30 mouse cellular contexts compared by ENCODE assay signal in genomic region chr6:5019969-5020368, GRCm38 (mm10).
DNase-seq lines count a peak whose midpoint lies in the region; ATAC-seq and TF ChIP-seq lines count a peak whose summit lies in the region.
"Had no signal": no experiment of that assay in that cellular context is flagged by ENCODE, and none has a peak within 500 bp of the region (broad histone marks: within the 10 kb centered on the region; RNA-seq: fewer than 3 reads in every experiment).

No protein-coding gene starts in this region.

- no peak overlapping the region for H3K4me2 ChIP-seq in liver, embryonic 16.5 days (ENCODE audit: low read depth, low read length)
- no peak overlapping the region for H3K4me2 ChIP-seq in liver, embryonic 11.5 days
- no peak overlapping the region for H3K4me2 ChIP-seq in forebrain, embryonic 12.5 days
- H3K4me2 ChIP-seq: embryonic facial prominence, embryonic 13.5 days; heart, embryonic 15.5 days; hindbrain, embryonic 13.5 days; limb, embryonic 13.5 days had no signal

- in situ Hi-C loops in ES-E14 (cut with MboI; ENCODE audit: low sequenced_read_pairs in 2 of 2, unreplicated experiment in 2 of 2), result no loop called here

- TF ChIP-seq CTCF in E14TG2a.4 (conservative IDR thresholded peaks at IDR 0.05; ENCODE audit: low read length), result no peak

- H3K27me3 ChIP-seq in liver, embryonic 16.5 days (ENCODE audit: control insufficient read depth, insufficient read depth, low read depth, low read length), result no peaks in the 10 kb centered on the region
- no peaks in the 10 kb centered on the region for H3K27me3 ChIP-seq in liver, embryonic 11.5 days (replicated peaks; ENCODE audit: control insufficient read depth, insufficient read depth, low read length)
- no peaks in the 10 kb centered on the region for H3K27me3 ChIP-seq in E14TG2a.4 (ENCODE audit: insufficient read depth, low read length)
- H3K27me3 ChIP-seq in limb, embryonic 10.5 days (ENCODE audit: low read depth, poor library complexity, severe bottlenecking), result no peaks in the 10 kb centered on the region
- H3K27me3 ChIP-seq in forebrain, embryonic 12.5 days, result no peaks in the 10 kb centered on the region
- H3K27me3 ChIP-seq: embryonic facial prominence, embryonic 13.5 days; heart, embryonic 15.5 days; hindbrain, embryonic 13.5 days; limb, embryonic 13.5 days had no signal

- H3K9ac ChIP-seq in liver, embryonic 16.5 days (ENCODE audit: low read depth, low read length), result no peak overlapping the region
- H3K9ac ChIP-seq in liver, embryonic 11.5 days (ENCODE audit: low read depth, low read length), result no peak overlapping the region
- H3K9ac ChIP-seq in ES-E14 (ENCODE audit: insufficient read depth, low read depth, low read length, poor library complexity, severe bottlenecking), result peak overlapping the region; percentile 37; the same call in 1 of the 2 replicates
- no peak overlapping the region for H3K9ac ChIP-seq in forebrain, embryonic 12.5 days
- H3K9ac ChIP-seq: embryonic facial prominence, embryonic 13.5 days; forebrain, postnatal 0 days; heart, embryonic 15.5 days; hindbrain, embryonic 13.5 days; limb, embryonic 13.5 days; liver, embryonic 14.5 days had no signal

- H3K27ac ChIP-seq in liver, embryonic 16.5 days (ENCODE audit: low read length), result no peak overlapping the region
- H3K27ac ChIP-seq in liver, embryonic 11.5 days (ENCODE audit: low read depth, low read length), result no peak overlapping the region
- peak overlapping the region; percentile 96 for H3K27ac ChIP-seq in ES-E14 (ENCODE audit: insufficient read depth, low read depth, low read length, poor library complexity, severe bottlenecking)
- 0 out of 2 replicates have a peak overlapping the region, but pooled peaks have one; percentile 7 for H3K27ac ChIP-seq in limb, embryonic 10.5 days
- no peak overlapping the region for H3K27ac ChIP-seq in forebrain, embryonic 12.5 days
- H3K27ac ChIP-seq: embryonic facial prominence, embryonic 13.5 days; heart, embryonic 10.5 days; heart, embryonic 15.5 days; hindbrain, embryonic 13.5 days; kidney, postnatal 0 days; limb, embryonic 13.5 days; liver, embryonic 14.5 days; stomach, postnatal 0 days had no signal

- ATAC-seq in liver, embryonic 16.5 days (ENCODE audit: low read depth), result peak; percentile 50; the same call in 1 of the 2 replicates
- no peak for ATAC-seq in liver, embryonic 11.5 days (replicated peaks; ENCODE audit: low FRiP score)
- ATAC-seq in forebrain, embryonic 12.5 days (ENCODE audit: low FRiP score), result no peak
- ATAC-seq: activated CD4-positive, CD25-positive, alpha-beta regulatory T cell, adult 4 months; forebrain, postnatal 0 days; intestine, embryonic 16.5 days had no signal

- H3K4me3 ChIP-seq in liver, embryonic 16.5 days (ENCODE audit: low read depth, low read length), result no peak overlapping the region
- no peak overlapping the region for H3K4me3 ChIP-seq in liver, embryonic 11.5 days (ENCODE audit: low read depth, low read length)
- H3K4me3 ChIP-seq in E14TG2a.4 (replicated peaks; ENCODE audit: low read length) (peak overlapping the region; percentile 17; the same call in 1 of the 2 replicates), ES-E14 (ENCODE audit: insufficient read depth in 1 of 2, low read depth in 1 of 2, low read length in 2 of 2, poor library complexity in 1 of 2, severe bottlenecking in 1 of 2) (no peak overlapping the region)
- no peak overlapping the region for H3K4me3 ChIP-seq in limb, embryonic 10.5 days
- H3K4me3 ChIP-seq in forebrain, embryonic 12.5 days (replicated peaks), result no peak overlapping the region
- H3K4me3 ChIP-seq: embryonic facial prominence, embryonic 13.5 days; forebrain, embryonic 10.5 days; heart, embryonic 10.5 days; heart, embryonic 15.5 days; hindbrain, embryonic 13.5 days; limb, embryonic 13.5 days had no signal

- H3K36me3 ChIP-seq in liver, embryonic 16.5 days (ENCODE audit: control insufficient read depth, insufficient read depth), result no peaks in the 10 kb centered on the region
- no peaks in the 10 kb centered on the region for H3K36me3 ChIP-seq in liver, embryonic 11.5 days (ENCODE audit: control insufficient read depth, insufficient read depth, low read length)
- H3K36me3 ChIP-seq in E14TG2a.4 (ENCODE audit: insufficient read depth, low read length), result no peaks in the 10 kb centered on the region
- no peaks in the 10 kb centered on the region for H3K36me3 ChIP-seq in ES-E14 (ENCODE audit: control insufficient read depth, insufficient read depth, low read length, poor library complexity, severe bottlenecking)
- no peaks in the 10 kb centered on the region for H3K36me3 ChIP-seq in limb, embryonic 10.5 days
- no peaks in the 10 kb centered on the region for H3K36me3 ChIP-seq in forebrain, embryonic 12.5 days (replicated peaks)
- H3K36me3 ChIP-seq: embryonic facial prominence, embryonic 13.5 days; heart, embryonic 10.5 days; heart, embryonic 15.5 days; hindbrain, embryonic 13.5 days; limb, embryonic 13.5 days had no signal

- no peaks in the 10 kb centered on the region for H3K9me3 ChIP-seq in liver, embryonic 16.5 days (replicated peaks; ENCODE audit: control insufficient read depth, low read length)
- H3K9me3 ChIP-seq in liver, embryonic 11.5 days (ENCODE audit: control insufficient read depth, low read length), result no peaks in the 10 kb centered on the region
- H3K9me3 ChIP-seq in E14TG2a.4 (ENCODE audit: low read length), result no peaks in the 10 kb centered on the region
- H3K9me3 ChIP-seq in ES-E14 (ENCODE audit: control insufficient read depth, insufficient read depth, low read depth, low read length), result no peaks in the 10 kb centered on the region
- H3K9me3 ChIP-seq in limb, embryonic 10.5 days (replicated peaks), result no peaks in the 10 kb centered on the region
- no peaks in the 10 kb centered on the region for H3K9me3 ChIP-seq in forebrain, embryonic 12.5 days
- H3K9me3 ChIP-seq: embryonic facial prominence, embryonic 13.5 days; forebrain, embryonic 10.5 days; heart, embryonic 10.5 days; heart, embryonic 15.5 days; hindbrain, embryonic 13.5 days; limb, embryonic 13.5 days had no signal

- DNase-seq in liver, embryonic 11.5 days (ENCODE audit: low spot score), result no peak
- DNase-seq in ES-E14 (ENCODE audit: low read depth, low spot score), result no peak
- DNase-seq in limb, embryonic 10.5 days (ENCODE audit: low spot score), result no peak
- no peak for DNase-seq in kidney, postnatal 4 days
- no peak for DNase-seq in spleen, postnatal 4 days (ENCODE audit: low spot score in 2 of 2)
- DNase-seq: adrenal gland, adult 8-10 months; B cell, adult 2 months; cerebellum, adult 9-10 months; cerebellum, postnatal 36 days; forebrain, postnatal 0 days; layer of hippocampus, adult 9-11 months; lung, postnatal 36 days; midbrain, embryonic 14.5 days; right cerebral cortex, adult 18-20 months; spleen, adult 18-20 months; thymus, postnatal 4 days had no signal

- 38% methylated on average over 2 of the region's 2 CpGs for WGBS in liver, embryonic 16.5 days (ENCODE audit: insufficient replicate concordance)
- 62% methylated on average over 2 of the region's 2 CpGs for WGBS in liver, embryonic 11.5 days
- WGBS in limb, embryonic 10.5 days, result 63% methylated on average over 2 of the region's 2 CpGs
- 93% methylated on average over 2 of the region's 2 CpGs for WGBS in forebrain, embryonic 12.5 days

- no peaks in the 10 kb centered on the region for H3K4me1 ChIP-seq in liver, embryonic 16.5 days (ENCODE audit: control insufficient read depth, low read depth, low read length)
- H3K4me1 ChIP-seq in liver, embryonic 11.5 days (replicated peaks; ENCODE audit: control insufficient read depth, insufficient read depth, low read length), result 0 out of 2 replicates have a peak, but pooled peaks cover 4% of the 10 kb centered on the region
- H3K4me1 ChIP-seq in E14TG2a.4 (replicated peaks; ENCODE audit: low read depth, low read length) (peaks cover 80% of the 10 kb centered on the region), ES-E14 (ENCODE audit: control insufficient read depth in 2 of 2, insufficient read depth in 2 of 2, low read length in 2 of 2, poor library complexity in 1 of 2) (peaks cover 7 to 36% of the 10 kb centered on the region in 2 experiments; a peak in 3 of 4 replicates)
- peaks cover 38% of the 10 kb centered on the region for H3K4me1 ChIP-seq in limb, embryonic 10.5 days
- no peaks in the 10 kb centered on the region for H3K4me1 ChIP-seq in forebrain, embryonic 12.5 days
- H3K4me1 ChIP-seq: embryonic facial prominence, embryonic 13.5 days; hindbrain, embryonic 13.5 days had no signal

TF ChIP-seq in ES-E14, 5 proteins besides CTCF, POLR2A, EP300 and RAD21:
- TF ChIP-seq CHD2 (IDR thresholded peaks at IDR 0.05; ENCODE audit: low read depth, low read length), result no peak
- TF ChIP-seq MAFK (IDR thresholded peaks at IDR 0.05; ENCODE audit: insufficient read depth, low read depth, low read length), result no peak
- TF ChIP-seq ZC3H11A (IDR thresholded peaks at IDR 0.05; ENCODE audit: borderline replicate concordance, low read depth, low read length), result no peak
- no peak for TF ChIP-seq HCFC1 (IDR thresholded peaks at IDR 0.05; ENCODE audit: borderline replicate concordance, insufficient read depth, low read length)
- no peak for TF ChIP-seq ZNF384 (IDR thresholded peaks at IDR 0.05; ENCODE audit: low read depth, low read length)
TF ChIP-seq in ES-E14: peak in this region for 0.

Comparison
In these comparisons a context has a peak if more than half of its experiments do, and no peak if none do; other contexts are left out.
1. H3K27ac ChIP-seq: peak in ES-E14 (single experiment) and limb, embryonic 10.5 days (single experiment); none in liver, embryonic 16.5 days (single experiment), liver, embryonic 11.5 days (single experiment) and forebrain, embryonic 12.5 days (single experiment).